Mouse (Mus musculus) olfactory bulb, adult 2 months (tissue): Measurements from ENCODE around the gene Csde1. TPM values are rescaled to one million over a fixed set of nuclear protein-coding genes. Genes with fewer than 3 reads are reported as not detected.

Experiments used
- H3K27ac ChIP-seq: fragments of 200-500 bp; 2 replicates; pipeline ENCODE4 v1.5.1; 2012; ENCODE audit warnings: low read depth, low read length; ENCODE audit not compliant: insufficient read depth
- H3K4me1 ChIP-seq: fragments of 200-500 bp; 2 replicates; pipeline ENCODE4 v1.6.1; 2012; ENCODE audit warnings: low read length; ENCODE audit not compliant: control insufficient read depth, insufficient read depth
- H3K4me3 ChIP-seq: fragments of 200-500 bp; 2 replicates; pipeline ENCODE4 v1.5.1; 2012; ENCODE audit warnings: mild to moderate bottlenecking, low read depth, low read length, moderate library complexity; ENCODE audit not compliant: insufficient read depth
- CTCF ChIP-seq: fragments of 200-500 bp; IDR thresholded peaks from 2 replicates; pipeline ENCODE4 v1.5.1; 2012; ENCODE audit warnings: low read depth, mild to moderate bottlenecking, low read length, moderate library complexity; ENCODE audit not compliant: insufficient read depth
- POLR2A ChIP-seq: fragments of 200-500 bp; IDR thresholded peaks from 2 replicates; pipeline ENCODE4 v1.6.1; 2012; ENCODE audit warnings: mild to moderate bottlenecking, low read depth, low read length, moderate library complexity; ENCODE audit not compliant: insufficient read depth
- WGBS: fragments of 180-500 bp; shearing (Covaris S2); methylation state at CpG from one replicate; pipeline ENCODE4 v1.1.7; 2018; 5-methylcytosine and 5-hydroxymethylcytosine counted together
- polyA plus RNA-seq: library from polyadenylated mRNA; stranded (reverse); fragments of >200 nt; gene quantifications from 2 replicates; pipeline ENCODE4 v1.2.4, GENCODE M21; 2012; ENCODE audit warnings: low replicate concordance; ENCODE audit not compliant: missing spikeins, insufficient read depth, insufficient read length

Gene Csde1
- polyA plus RNA-seq, 1 experiment = 363 TPM

- Histone ChIP-seq H3K4me3 (peak within 1 kb of the TSS; percentile 61), H3K4me1 (peaks cover 13% of the 10 kb centered on the region), H3K27ac (no peak within 1 kb of the TSS)
- TF ChIP-seq CTCF (no peak), POLR2A (no peak)
- 2% methylated on average over 72 of the region's 72 CpGs for WGBS
Observed at GRCm38 (mm10) chr3:103102454-103103390, 82.5 kb downstream of the Csde1 start, which contains the start of gene Dennd2c. Dennd2c (plus strand) TSS chr3:103102604.

Other genes with a start within 250 kb of the Csde1 start
- not detected in 2 replicates for gene Tshb, start 237.7 kb upstream of the Csde1 start, polyA plus RNA-seq
- not detected in 2 replicates for gene Sycp1, start 84.3 kb upstream of the Csde1 start, polyA plus RNA-seq
- not detected in 2 replicates for gene Nr1h5, start 56.3 kb upstream of the Csde1 start, polyA plus RNA-seq
- not detected in 2 replicates for gene Sike1, start 24.7 kb upstream of the Csde1 start, polyA plus RNA-seq
- gene Nras, start 37.9 kb downstream of the Csde1 start, polyA plus RNA-seq = not detected in 2 replicates
- gene Ampd1, start 53.6 kb downstream of the Csde1 start, polyA plus RNA-seq = not detected in 2 replicates
- gene Dennd2c, start 82.2 kb downstream of the Csde1 start, polyA plus RNA-seq = not detected in 2 replicates
- not detected in 2 replicates for gene Bcas2, start 151.2 kb downstream of the Csde1 start, polyA plus RNA-seq